Mouse (Mus musculus) kidney, adult 2 months (tissue): ENCODE measurements at regions not wholly inside any gene's neighbourhood (a gene's known extent, or its start where the extent isn't known, plus 50 kb on each side); places are given as distances from the start of the nearest gene placed in this dataset.

Experiments
- DNase-seq: peaks from one replicate; pipeline ENCODE4 v3.0.0; 2021
- H3K27ac ChIP-seq: fragments of 200-500 bp; 2 replicates; pipeline ENCODE4 v1.5.1; 2012; ENCODE audit warnings: low read depth, low read length, control low read depth, inconsistent platforms; ENCODE audit not compliant: insufficient read depth
- H3K27me3 ChIP-seq: fragments of 200-500 bp; replicated peaks from 2 replicates; pipeline ENCODE4 v1.6.1; 2012; ENCODE audit warnings: mild to moderate bottlenecking, moderate library complexity, low read length, inconsistent platforms; ENCODE audit not compliant: control insufficient read depth, insufficient read depth
- H3K36me3 ChIP-seq: fragments of 200-500 bp; 2 replicates; pipeline ENCODE4 v1.6.1; 2012; ENCODE audit warnings: mild to moderate bottlenecking, moderate library complexity, low read length, inconsistent platforms; ENCODE audit not compliant: control insufficient read depth, insufficient read depth
- H3K4me1 ChIP-seq: fragments of 200-500 bp; 2 replicates; pipeline ENCODE4 v1.6.1; 2011; ENCODE audit warnings: low read length; ENCODE audit not compliant: control insufficient read depth, insufficient read depth
- H3K4me3 ChIP-seq: fragments of 200-500 bp; 2 replicates; pipeline ENCODE4 v1.5.1; 2011; ENCODE audit warnings: mild to moderate bottlenecking, low read depth, low read length, control low read depth; ENCODE audit not compliant: insufficient read depth
- CTCF ChIP-seq: fragments of 200-500 bp; conservative IDR thresholded peaks from 2 replicates; pipeline ENCODE4 v1.5.1; 2011; ENCODE audit warnings: low read depth, mild to moderate bottlenecking, control low read depth, low read length, moderate library complexity, mixed read lengths; ENCODE audit not compliant: insufficient read depth, insufficient read length
- POLR2A ChIP-seq: fragments of 200-500 bp; IDR thresholded peaks from one replicate; pipeline ENCODE4 v1.6.1; 2011; ENCODE audit warnings: low read depth, low read length, control low read depth
- WGBS: fragments of 180-500 bp; shearing (Covaris S2); methylation state at CpG from one replicate; pipeline ENCODE4 v1.1.7; 2018; 5-methylcytosine and 5-hydroxymethylcytosine counted together

GRCm38 (mm10) chr11:32908723-32909411 lies 84.5 kb upstream of the Smim23 start:
- H3K4me3 ChIP-seq: no peak overlapping the region
- no peaks in the 10 kb centered on the region for H3K4me1 ChIP-seq
- no peaks in the 10 kb centered on the region for H3K36me3 ChIP-seq
- no peak for DNase-seq
- no peak overlapping the region for H3K27ac ChIP-seq
- no peaks in the 10 kb centered on the region for H3K27me3 ChIP-seq
- 52% methylated on average over 14 of the region's 14 CpGs for WGBS
- no peak for TF ChIP-seq CTCF
- TF ChIP-seq POLR2A: no peak

- Histone ChIP-seq H3K27ac (no peak overlapping the region), H3K4me3 (no peak overlapping the region), H3K4me1 (no peaks in the 10 kb centered on the region), H3K27me3 (no peaks in the 10 kb centered on the region), H3K36me3 (no peaks in the 10 kb centered on the region)
- WGBS: 36% methylated on average over 10 of the region's 10 CpGs
- peak; percentile 55 for DNase-seq
- no peak for TF ChIP-seq CTCF
Observed at GRCm38 (mm10) chr11:32907520-32908233, 83.3 kb upstream of the Smim23 start.

- H3K36me3 ChIP-seq: no peaks in the 10 kb centered on the region
- no peak overlapping the region for H3K4me3 ChIP-seq
- H3K27me3 ChIP-seq: no peaks in the 10 kb centered on the region
- no peak for DNase-seq
- no peak for TF ChIP-seq POLR2A
- no peak for TF ChIP-seq CTCF
- H3K4me1 ChIP-seq: no peaks in the 10 kb centered on the region
- no peak overlapping the region for H3K27ac ChIP-seq
Observed at GRCm38 (mm10) chr11:32903970-32904369, 79.6 kb upstream of the Smim23 start.

GRCm38 (mm10) chr11:32903389-32903788 lies 79.0 kb upstream of the Smim23 start:
- no peaks in the 10 kb centered on the region for H3K4me1 ChIP-seq
- H3K27me3 ChIP-seq: no peaks in the 10 kb centered on the region
- no peak for DNase-seq
- H3K36me3 ChIP-seq: no peaks in the 10 kb centered on the region
- 76% methylated on average over 3 of the region's 3 CpGs for WGBS
- no peak overlapping the region for H3K27ac ChIP-seq
- H3K4me3 ChIP-seq: no peak overlapping the region
- TF ChIP-seq POLR2A: no peak
- TF ChIP-seq CTCF: no peak

- Histone ChIP-seq H3K27ac (no peak overlapping the region), H3K4me3 (no peak overlapping the region), H3K36me3 (no peaks in the 10 kb centered on the region), H3K4me1 (no peaks in the 10 kb centered on the region), H3K27me3 (no peaks in the 10 kb centered on the region)
- WGBS: 44% methylated on average over 10 of the region's 10 CpGs
- TF ChIP-seq POLR2A (no peak), CTCF (no peak)
- no peak for DNase-seq
Observed at GRCm38 (mm10) chr11:32902923-32903322, 78.5 kb upstream of the Smim23 start.

GRCm38 (mm10) chr11:32900437-32900836 lies 76.0 kb upstream of the Smim23 start:
- H3K27ac ChIP-seq: no peak overlapping the region
- TF ChIP-seq POLR2A: no peak
- TF ChIP-seq CTCF: no peak
- no peaks in the 10 kb centered on the region for H3K27me3 ChIP-seq
- no peaks in the 10 kb centered on the region for H3K36me3 ChIP-seq
- H3K4me3 ChIP-seq: no peak overlapping the region
- 63% methylated on average over 6 of the region's 6 CpGs for WGBS
- no peak for DNase-seq
- H3K4me1 ChIP-seq: no peaks in the 10 kb centered on the region

- no peaks in the 10 kb centered on the region for H3K36me3 ChIP-seq
- H3K27ac ChIP-seq: no peak overlapping the region
- H3K4me3 ChIP-seq: no peak overlapping the region
- no peaks in the 10 kb centered on the region for H3K27me3 ChIP-seq
- no peak for TF ChIP-seq POLR2A
- H3K4me1 ChIP-seq: no peaks in the 10 kb centered on the region
- 28% methylated on average over 13 of the region's 13 CpGs for WGBS
- no peak for DNase-seq
Observed at GRCm38 (mm10) chr11:32899604-32900216, 75.3 kb upstream of the Smim23 start.
